Mouse (Mus musculus) liver, adult (tissue): Measurements from ENCODE around the gene Gpr68.

ENCODE experiments used
- GATA4 ChIP-seq: IDR thresholded peaks from 2 replicates; pipeline ENCODE4 v1.6.1; 2014; ENCODE audit warnings: mild to moderate bottlenecking, low read length; ENCODE audit not compliant: insufficient replicate concordance

Gpr68 gene

DNA sequence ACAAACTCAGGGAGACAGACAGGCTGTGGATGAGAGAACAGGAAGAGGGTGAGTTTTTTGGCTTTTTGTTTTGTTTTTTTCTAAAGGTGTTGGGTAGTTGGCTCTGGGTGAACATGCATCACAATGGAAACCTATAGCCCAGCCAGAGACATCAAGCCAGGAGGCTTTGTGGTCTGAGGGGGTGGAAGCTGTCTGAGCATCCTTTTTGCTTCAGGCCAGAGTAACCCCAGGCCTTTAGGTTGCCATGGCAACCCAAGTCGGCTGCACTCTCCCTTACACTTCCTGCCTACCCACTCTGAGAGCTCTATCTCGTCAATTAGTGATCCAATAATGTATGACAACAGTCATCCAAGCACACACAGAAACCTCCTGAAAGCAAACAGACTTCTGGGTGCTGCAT, 12.5 kb downstream of the Gpr68 start:
- no peak for TF ChIP-seq GATA4

DNA sequence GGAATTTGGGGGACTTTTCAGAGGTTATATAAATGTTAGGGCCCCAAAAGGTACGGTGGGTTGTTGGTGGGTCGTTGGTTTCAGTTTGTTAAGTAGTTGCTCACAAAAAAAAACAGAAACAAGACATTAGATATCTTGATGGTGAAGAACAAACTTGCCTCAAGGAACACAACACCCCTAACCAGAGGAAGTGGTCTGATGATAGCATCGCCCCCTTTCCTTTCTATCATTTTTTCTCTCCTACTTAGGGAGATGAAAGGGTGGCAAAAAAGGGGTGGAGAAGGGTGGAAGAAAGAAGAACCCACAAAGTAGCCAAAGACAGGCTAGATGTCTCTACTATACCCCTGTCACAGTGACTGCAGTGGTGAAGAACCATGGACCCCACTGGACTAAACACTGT, 17.4 kb downstream of the Gpr68 start:
- TF ChIP-seq GATA4: no peak

- no peak for TF ChIP-seq GATA4
These were observed 20.2 kb downstream of the Gpr68 start for GRCm38 (mm10) chr12:100887801-100888258.

GRCm38 (mm10) chr12:100886877-100887276, 21.1 kb downstream of the Gpr68 start:
- no peak for TF ChIP-seq GATA4

- no peak for TF ChIP-seq GATA4
These were observed 22.4 kb downstream of the Gpr68 start for GRCm38 (mm10) chr12:100885585-100885984.

DNA sequence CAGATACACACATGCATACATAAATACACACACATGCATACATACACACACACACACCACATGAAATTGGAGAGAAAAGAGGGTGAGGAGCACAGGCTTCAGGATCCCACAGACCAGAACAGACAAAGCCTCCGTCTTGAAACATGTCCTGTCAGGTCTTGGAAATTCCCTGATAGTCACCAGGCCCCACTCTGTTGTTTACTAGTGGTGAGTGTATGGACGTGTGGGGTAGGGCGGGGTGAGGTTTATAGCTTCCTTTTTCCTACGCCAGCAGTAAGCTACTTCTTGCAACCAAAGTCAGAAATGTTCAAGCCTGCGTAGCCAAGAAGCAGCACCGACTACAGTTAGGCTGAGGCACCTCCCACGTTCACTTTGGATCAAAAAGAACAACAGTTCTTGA, 24.8 kb downstream of the Gpr68 start:
- TF ChIP-seq GATA4: no peak

- no peak for TF ChIP-seq GATA4
These were observed 29.4 kb downstream of the Gpr68 start for GRCm38 (mm10) chr12:100878556-100878955.

GRCm38 (mm10) chr12:100877936-100878335, 30.1 kb downstream of the Gpr68 start:
- TF ChIP-seq GATA4: no peak

DNA sequence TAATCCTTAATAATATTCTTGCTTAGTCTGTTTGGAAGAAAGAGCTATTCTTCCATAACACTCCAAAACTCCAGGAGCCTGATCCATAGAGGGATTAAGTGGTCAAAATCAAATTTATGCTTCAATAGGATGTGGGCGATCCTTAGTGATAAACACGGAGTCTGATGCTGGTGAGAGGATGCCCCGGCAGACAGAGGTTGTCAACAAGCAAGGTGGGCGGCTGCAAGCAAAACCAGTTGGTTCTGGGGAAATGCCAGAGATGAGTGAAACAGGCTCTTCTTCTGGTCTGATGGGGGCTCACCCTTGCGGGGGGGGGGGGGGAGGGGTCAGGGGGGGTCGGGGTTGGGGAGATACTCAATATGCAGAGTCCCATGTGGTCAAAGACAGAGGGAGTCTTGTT, 32.0 kb downstream of the Gpr68 start:
- TF ChIP-seq GATA4: no peak

DNA sequence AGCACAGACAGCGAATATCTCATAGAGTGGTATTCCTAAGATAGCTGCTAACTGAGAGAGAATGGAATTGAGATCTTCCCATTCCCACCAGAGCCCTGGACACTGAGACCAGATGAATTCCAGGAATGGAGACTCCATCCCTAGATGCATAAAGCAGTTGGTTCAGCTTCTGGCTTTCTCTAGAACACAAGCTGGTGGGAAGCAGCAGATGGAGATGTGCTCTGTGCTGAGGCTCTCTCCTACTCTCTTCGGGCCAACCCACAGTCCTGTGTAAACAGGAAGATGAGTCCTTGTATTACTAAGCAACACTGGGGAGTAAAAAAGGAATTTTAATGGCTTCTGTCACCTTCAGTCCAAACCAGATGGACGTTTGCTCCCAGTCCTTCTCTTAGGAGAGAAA, 32.4 kb downstream of the Gpr68 start:
- TF ChIP-seq GATA4: no peak

- TF ChIP-seq GATA4: no peak
These were observed 34.4 kb downstream of the Gpr68 start for GRCm38 (mm10) chr12:100873612-100874011.

- no peak for TF ChIP-seq GATA4
These were observed 36.2 kb downstream of the Gpr68 start for GRCm38 (mm10) chr12:100871841-100872240.

- no peak for TF ChIP-seq GATA4
These were observed 36.8 kb downstream of the Gpr68 start for GRCm38 (mm10) chr12:100871234-100871633.

- no peak for TF ChIP-seq GATA4
These were observed 39.9 kb downstream of the Gpr68 start for GRCm38 (mm10) chr12:100868049-100868622.

DNA sequence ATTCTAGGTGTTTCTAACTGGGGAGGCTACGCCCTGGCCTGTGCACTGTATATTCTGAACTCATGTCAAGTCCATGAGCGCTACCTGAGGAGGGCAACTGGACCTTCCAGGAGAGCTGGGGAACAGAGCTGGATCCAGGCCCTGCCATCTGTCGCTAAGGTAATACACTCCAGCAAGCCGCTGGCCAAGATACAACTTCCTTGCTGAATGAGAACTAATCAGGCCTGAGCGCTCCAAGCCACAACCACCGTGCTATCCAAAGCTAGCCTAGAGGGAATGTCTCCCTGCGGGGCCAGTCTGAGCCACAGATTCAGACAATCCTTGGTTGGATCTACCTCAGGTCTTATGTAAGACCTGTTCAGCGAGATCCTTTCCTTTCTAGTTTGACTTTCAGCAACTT, 40.9 kb downstream of the Gpr68 start:
- no peak for TF ChIP-seq GATA4

DNA sequence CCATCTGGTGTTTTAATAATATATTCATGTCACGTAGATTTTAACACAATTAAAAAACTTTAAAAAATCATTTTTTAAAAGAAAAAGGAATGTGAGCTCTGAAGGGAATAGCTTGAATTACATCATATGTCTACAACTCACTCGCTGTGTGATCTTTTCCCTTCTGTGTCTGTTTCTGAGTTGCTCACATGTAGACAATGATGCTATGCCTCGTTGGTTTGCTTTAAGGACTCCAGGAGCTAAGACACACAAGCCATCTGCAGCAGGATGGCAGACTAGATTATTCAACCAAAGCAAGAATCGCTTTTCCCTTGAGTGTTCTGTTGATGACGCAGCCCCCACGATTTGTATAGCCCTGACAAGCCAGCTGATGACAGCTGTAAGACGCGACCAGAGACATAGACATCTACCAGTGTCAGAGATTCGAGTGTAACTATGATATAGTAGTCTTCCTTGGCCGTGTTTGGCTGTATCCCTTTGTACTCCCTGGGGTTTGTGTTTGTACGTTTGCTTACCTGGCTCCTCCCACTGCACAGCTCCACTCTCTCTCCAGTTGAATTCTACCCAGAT, 42.4 kb downstream of the Gpr68 start:
- TF ChIP-seq GATA4: no peak

GRCm38 (mm10) chr12:100865072-100865471, 42.9 kb downstream of the Gpr68 start:
- no peak for TF ChIP-seq GATA4
